Mouse (Mus musculus): ENCODE measurements around the gene Kif26a. TPM values are rescaled to one million over a fixed set of nuclear protein-coding genes. Genes with fewer than 3 reads are reported as not detected.
A peak's percentile ranks its signal among the peaks of the same experiment; 100 is the strongest.

Kif26a gene
- polyA plus RNA-seq, 1 experiment from 2014 or later: 4.4 TPM

DNA sequence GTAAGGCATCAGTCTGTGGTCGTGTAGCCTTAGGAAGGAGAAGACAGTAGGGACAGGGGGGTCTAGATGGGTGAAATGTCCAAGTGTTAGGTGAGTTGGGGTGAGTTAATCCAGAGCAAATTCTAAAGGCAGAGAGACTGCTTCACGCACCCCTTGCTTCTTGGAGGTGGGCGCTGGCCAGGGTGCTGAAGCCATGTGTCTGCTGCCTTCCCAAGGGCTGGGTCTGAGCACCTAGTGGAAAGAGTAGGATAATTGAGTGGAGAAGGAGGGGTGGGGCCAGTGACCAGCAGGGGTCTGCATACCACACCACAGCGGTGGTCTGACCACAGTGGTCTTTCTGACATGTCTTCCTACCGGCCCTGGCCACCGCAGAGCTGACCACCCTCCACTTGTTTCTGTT, 4.7 kb upstream of the Kif26a start:
- WGBS: 7% methylated on average over 6 of the region's 6 CpGs
- Histone ChIP-seq H3K36me3 (replicated peaks) (no peaks in the 10 kb centered on the region), H3K27me3 (ENCODE audit: poor library complexity, severe bottlenecking) (peaks cover 55% of the 10 kb centered on the region), H3K27ac (no peak overlapping the region), H3K4me1 (peaks cover 48% of the 10 kb centered on the region), H3K4me3 (no peak overlapping the region), H3K9me3 (no peaks in the 10 kb centered on the region)
- DNase-seq (ENCODE audit: extremely low spot score, low spot score): peak; percentile 53

DNA sequence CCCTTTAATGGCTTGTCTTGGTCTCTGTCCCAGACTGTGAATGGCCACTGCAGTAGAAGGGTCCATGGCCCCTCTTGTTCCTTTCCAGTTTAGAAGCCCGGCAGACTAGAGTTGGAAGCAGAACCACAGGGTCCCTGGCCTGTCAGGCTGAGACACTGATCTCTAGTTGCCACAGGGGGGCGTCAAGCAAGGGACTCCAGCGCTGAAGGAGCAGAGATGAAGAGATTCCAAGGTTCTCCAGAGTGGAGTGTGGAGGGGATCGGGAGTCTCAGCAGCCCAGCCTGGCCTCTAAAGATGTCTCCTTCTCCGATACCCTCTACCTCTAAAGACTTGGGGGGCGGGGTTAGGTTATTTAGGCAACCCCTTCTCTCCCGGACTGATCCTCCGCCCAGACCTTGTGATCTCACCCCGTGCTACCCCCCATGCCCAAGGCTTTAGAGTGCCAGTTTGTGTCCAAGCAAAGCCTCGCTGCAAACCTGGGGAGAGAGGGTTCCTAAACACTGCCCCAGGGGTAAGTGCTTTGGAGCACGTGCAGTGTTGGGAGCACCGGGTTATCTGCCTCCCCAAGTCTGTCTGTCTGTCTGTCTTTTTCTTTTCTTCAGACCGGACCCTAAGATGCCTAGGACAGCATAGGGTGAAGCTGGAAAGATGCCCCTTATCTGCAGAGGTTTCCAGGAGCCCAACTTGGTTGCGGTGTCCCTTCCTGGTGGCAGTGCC, 2.7 kb upstream of the Kif26a start:
- 2% methylated on average over 14 of the region's 14 CpGs for WGBS
- Histone ChIP-seq H3K36me3 (replicated peaks) (peaks cover 3% of the 10 kb centered on the region; the same call in 1 of the 2 replicates), H3K4me3 (peak overlapping the region; percentile 64), H3K9me3 (no peaks in the 10 kb centered on the region), H3K4me1 (peaks cover 68% of the 10 kb centered on the region), H3K27me3 (ENCODE audit: poor library complexity, severe bottlenecking) (peaks cover 75% of the 10 kb centered on the region), H3K27ac (0 out of 2 replicates have a peak overlapping the region, but pooled peaks have one; percentile 27)
- DNase-seq (ENCODE audit: extremely low spot score, low spot score): peak; percentile 51

DNA sequence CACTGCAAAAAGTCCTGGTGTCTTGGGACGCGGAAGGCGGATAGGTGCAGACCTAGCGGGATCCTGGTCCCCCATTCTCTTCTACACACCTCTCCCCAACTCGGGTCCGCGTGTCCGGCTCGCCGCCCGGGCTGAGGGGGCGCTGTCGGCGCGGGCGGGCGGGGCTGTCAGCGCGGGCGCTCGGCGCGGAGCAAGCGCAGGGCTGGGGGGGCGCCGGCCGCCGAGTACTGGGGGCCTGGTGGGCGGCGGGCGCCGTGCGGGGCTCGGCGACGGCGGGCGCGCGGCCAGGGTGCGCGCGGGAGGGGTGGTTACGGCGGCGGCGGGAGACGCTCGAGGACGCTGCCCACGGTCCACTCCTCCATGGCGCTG, 2.2 kb upstream of the Kif26a start:
- Histone ChIP-seq H3K4me3 (peak overlapping the region; percentile 64), H3K27ac (peak overlapping the region; percentile 83), H3K9me3 (no peaks in the 10 kb centered on the region), H3K4me1 (peaks cover 73% of the 10 kb centered on the region), H3K27me3 (ENCODE audit: poor library complexity, severe bottlenecking) (peaks cover 80% of the 10 kb centered on the region), H3K36me3 (replicated peaks) (peaks cover 3% of the 10 kb centered on the region; the same call in 1 of the 2 replicates)
- WGBS: 2% methylated on average over 41 of the region's 52 CpGs
- peak; percentile 34 for DNase-seq (ENCODE audit: extremely low spot score, low spot score)

DNA sequence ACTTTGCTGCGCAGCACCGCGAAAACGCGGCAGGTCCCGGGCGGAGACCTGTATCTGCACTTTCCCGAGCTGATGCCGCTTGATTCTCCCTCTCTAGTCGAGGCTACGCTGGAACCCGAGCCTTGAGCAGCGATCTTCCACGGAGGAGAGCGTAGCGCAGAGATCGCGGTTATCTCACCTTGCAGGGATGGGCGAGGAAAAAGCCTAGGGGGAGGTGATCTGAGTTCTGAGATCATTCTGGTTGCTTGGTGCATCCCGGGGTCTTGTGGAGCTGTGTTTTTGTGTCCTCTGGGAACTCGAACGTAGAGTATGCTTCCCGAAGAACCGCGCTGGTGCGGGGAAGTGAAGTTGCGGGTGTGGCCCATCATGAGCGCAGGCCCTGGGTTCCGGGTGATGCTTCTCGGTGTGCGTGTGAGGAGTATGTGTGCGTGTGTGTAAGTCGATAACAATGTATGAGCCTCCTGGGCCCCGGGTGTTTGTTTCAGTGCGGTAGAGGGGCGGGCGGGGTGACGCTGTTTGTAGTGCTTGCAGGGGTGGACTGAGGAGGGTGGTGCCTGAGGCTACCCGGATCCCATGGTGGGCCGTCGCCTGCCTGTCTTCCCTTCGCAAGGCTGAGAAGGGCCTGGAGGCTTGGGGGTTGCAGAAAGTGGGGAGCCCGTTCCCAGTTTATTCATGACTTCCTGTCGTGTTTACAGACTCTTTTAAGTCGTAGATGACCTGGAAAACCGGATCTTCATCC, 1.5 kb upstream of the Kif26a start:
- peak; percentile 40 for DNase-seq (ENCODE audit: extremely low spot score, low spot score)
- Histone ChIP-seq H3K9me3 (no peaks in the 10 kb centered on the region), H3K27ac (peak overlapping the region; percentile 83), H3K4me1 (peaks cover 81% of the 10 kb centered on the region), H3K36me3 (replicated peaks) (peaks cover 3% of the 10 kb centered on the region; the same call in 1 of the 2 replicates), H3K27me3 (ENCODE audit: poor library complexity, severe bottlenecking) (peaks cover 86% of the 10 kb centered on the region), H3K4me3 (peak overlapping the region; percentile 64)
- under 1% methylated on average over 46 of the region's 46 CpGs for WGBS

DNA sequence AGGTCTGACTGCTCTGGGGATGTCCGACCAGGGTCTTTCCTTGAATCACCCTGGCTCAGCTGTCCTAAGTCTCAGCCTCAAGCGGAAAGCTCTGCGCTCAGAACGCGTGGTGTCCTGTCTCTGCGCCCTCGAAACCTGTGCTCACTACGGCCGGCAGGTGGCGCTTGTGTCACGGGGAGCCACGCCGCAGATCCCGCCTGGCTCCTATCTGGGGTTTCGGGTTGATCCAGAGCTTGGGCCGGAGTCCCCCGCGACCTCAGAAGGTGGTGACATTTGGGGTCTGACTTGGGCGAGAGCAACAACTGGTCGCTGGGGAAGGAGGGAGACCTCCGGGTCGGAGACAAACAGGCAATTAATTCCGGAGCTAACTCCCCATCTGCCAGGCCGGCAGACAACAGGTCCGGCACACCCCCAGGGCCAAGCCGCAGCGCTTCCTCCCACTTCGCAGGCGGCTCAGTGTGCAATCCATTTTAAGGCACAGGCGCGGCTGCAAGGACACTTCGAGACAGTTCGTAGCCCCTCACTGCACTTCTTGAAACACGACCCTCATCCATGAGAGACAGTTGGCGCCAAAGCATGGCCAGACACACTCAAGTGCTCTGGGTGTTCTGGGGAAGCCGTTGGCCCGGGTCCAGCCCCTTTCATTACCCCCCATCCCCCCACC, 665 bp upstream of the Kif26a start:
- under 1% methylated on average over 37 of the region's 37 CpGs for WGBS
- Histone ChIP-seq H3K9me3 (no peaks in the 10 kb centered on the region), H3K4me1 (peaks cover 87% of the 10 kb centered on the region), H3K36me3 (replicated peaks) (peaks cover 11% of the 10 kb centered on the region), H3K27ac (peak overlapping the region; percentile 88), H3K27me3 (ENCODE audit: poor library complexity, severe bottlenecking) (peaks cover 88% of the 10 kb centered on the region), H3K4me3 (peak overlapping the region; percentile 64)
- DNase-seq (ENCODE audit: extremely low spot score, low spot score): peak; percentile 91

DNA sequence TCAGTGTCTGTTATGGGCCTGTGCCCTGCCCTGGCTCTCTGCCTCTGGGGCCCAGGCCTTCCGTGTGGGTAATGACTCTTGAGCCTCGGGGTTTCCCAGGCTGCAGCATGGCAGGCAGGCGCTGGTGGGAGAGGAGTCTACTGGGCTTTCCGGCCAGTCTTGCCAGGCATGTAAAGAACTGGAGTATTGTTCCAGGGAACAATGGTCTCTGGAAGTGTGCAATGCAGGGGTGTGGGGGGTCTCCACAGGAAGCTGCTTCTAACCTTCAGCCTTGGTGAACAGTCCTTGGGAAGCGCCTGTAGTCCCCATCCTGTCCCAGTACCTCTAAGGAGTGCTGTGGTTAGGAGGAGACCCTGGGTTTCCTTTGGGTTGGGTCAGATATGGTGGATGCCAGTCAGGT, 1.4 kb downstream of the Kif26a start:
- peaks cover 95% of the 10 kb centered on the region for H3K4me1 ChIP-seq
- whole genome bisulfite sequencing: 30% methylated on average over 5 of the region's 5 CpGs
- peaks cover 68% of the 10 kb centered on the region for H3K27me3 ChIP-seq (ENCODE audit: poor library complexity, severe bottlenecking)

DNA sequence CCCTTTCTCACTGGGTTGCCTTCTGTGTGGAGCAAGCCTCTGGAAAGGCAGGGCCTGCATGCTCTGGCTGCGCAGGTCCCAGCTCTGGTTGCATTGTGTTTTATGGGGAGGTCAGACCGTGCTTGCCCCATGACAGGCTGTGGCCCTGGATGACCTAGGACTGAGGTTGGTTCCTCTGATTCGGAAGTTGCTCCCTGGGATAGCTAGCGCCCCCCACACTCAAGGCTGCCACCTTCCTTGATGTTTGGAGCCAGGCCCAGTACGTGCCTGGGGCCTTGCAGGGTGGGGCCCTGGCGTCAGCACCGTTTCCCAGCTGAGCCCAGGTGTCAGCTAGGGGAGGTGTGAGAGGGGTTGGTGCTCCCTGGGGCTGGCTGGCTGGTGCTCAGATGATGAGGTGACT, 4.0 kb downstream of the Kif26a start:
- H3K9me3 ChIP-seq: no peaks in the 10 kb centered on the region
- 69% methylated on average over 7 of the region's 7 CpGs for WGBS
- peaks cover 49% of the 10 kb centered on the region for H3K27me3 ChIP-seq (ENCODE audit: poor library complexity, severe bottlenecking)
- peak overlapping the region; percentile 46 for H3K27ac ChIP-seq
- peaks cover 20% of the 10 kb centered on the region for H3K36me3 ChIP-seq (replicated peaks)
- no peak for DNase-seq (ENCODE audit: extremely low spot score, low spot score)
- H3K4me3 ChIP-seq: peak overlapping the region; percentile 7; the same call in 1 of the 2 replicates
- peaks cover 99% of the 10 kb centered on the region for H3K4me1 ChIP-seq

More for the DNA sequence above, 1.4 kb downstream of the Kif26a start:
- Histone ChIP-seq H3K4me3 (peak overlapping the region; percentile 64), H3K9me3 (no peaks in the 10 kb centered on the region), H3K36me3 (replicated peaks) (peaks cover 11% of the 10 kb centered on the region), H3K27ac (peak overlapping the region; percentile 88)
- DNase-seq (ENCODE audit: extremely low spot score, low spot score): no peak

DNA sequence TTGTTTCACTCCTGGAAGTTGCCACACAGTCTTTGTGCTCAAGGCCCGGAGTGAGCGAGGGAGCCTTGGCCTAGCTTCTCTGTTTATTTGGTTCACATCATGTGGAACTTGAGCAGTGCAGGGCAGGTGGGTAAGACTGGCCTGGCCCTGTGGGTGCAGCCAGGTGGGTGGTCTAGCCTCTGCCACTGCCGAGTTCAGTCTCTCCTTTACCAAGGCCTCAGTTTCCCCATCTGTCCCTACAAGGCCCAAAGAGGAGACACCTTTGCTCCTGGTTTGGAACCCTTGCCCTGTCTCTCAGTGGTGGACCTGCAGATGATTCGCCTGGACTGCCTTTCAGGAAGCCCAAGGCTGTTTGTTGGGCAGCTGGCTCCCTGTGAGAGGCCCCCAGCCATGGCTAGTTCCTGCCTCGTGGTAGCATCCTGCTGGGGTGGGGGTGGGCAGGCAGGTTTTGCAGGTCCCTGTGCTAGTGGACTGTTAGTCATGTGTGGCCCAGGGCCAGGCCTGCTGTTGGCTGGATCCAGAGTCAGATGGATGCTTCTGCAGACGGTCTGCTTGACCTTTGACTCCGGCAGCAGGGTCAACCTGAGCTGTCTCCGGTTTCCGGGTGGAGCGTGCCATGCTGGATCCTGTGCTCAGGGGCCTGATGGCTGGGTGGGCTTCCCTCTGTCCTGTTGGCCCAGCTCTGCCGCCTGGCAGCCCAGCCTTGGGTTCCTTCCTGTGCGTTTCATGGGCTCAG, 5.4 kb downstream of the Kif26a start:
- Histone ChIP-seq H3K4me1 (peaks cover 99% of the 10 kb centered on the region), H3K27ac (peak overlapping the region; percentile 79)

DNA sequence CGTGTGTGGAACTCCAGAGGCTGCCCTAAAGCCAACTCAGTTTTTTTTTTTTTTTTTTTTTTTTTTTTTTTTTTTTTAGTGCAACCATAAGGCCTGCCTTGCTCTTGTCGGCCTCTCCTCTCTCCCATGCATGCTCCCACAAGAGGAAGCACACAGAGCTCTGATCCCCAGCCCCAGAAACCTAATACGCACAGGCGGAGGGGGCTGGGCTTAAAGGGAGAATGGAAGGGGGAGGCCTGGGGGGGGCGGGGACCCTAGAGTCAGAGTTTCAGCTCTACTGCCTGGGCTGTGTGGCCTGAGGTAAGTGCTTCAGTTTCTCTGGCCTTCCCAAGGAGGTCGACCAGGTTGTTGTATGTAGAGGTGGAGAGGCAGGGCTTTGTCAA, 6.0 kb downstream of the Kif26a start:
- Histone ChIP-seq H3K9me3 (no peaks in the 10 kb centered on the region), H3K4me3 (no peak overlapping the region), H3K4me1 (peaks cover 99% of the 10 kb centered on the region), H3K36me3 (replicated peaks) (peaks cover 24% of the 10 kb centered on the region), H3K27me3 (ENCODE audit: poor library complexity, severe bottlenecking) (peaks cover 34% of the 10 kb centered on the region), H3K27ac (peak overlapping the region; percentile 79)
- 34% methylated on average over 6 of the region's 6 CpGs for WGBS
- no peak for DNase-seq (ENCODE audit: extremely low spot score, low spot score)

More for the DNA sequence above, 5.4 kb downstream of the Kif26a start:
- DNase-seq (ENCODE audit: extremely low spot score, low spot score): peak; percentile 39
- Histone ChIP-seq H3K36me3 (replicated peaks) (peaks cover 20% of the 10 kb centered on the region), H3K9me3 (no peaks in the 10 kb centered on the region), H3K4me3 (peak overlapping the region; percentile 4), H3K27me3 (ENCODE audit: poor library complexity, severe bottlenecking) (peaks cover 40% of the 10 kb centered on the region)
- WGBS: 45% methylated on average over 12 of the region's 12 CpGs

DNA sequence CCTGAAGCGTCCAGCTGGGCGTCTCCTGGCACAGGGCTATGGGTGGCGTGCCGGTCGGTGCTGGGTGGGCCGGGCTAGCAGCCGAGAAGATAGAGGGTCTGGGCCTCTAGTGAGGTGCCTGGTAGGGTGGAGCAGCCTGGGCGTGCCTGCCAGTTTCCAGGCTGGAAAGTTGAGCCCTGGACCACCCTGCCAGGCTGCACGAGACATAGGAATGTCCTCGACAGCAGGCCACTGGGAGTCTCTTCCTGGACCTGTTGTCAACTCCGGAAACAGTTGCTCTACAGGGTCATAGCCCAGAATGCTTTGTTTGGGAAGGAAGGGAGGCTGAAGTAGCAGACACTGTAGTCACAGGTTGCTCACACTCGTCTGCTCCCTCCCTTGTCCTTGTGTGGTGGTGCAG, 7.6 kb downstream of the Kif26a start:
- Histone ChIP-seq H3K27me3 (ENCODE audit: poor library complexity, severe bottlenecking) (peaks cover 23% of the 10 kb centered on the region), H3K27ac (peak overlapping the region; percentile 83), H3K36me3 (replicated peaks) (peaks cover 37% of the 10 kb centered on the region), H3K4me3 (no peak overlapping the region), H3K4me1 (peaks cover 95% of the 10 kb centered on the region), H3K9me3 (no peaks in the 10 kb centered on the region)
- no peak for DNase-seq (ENCODE audit: extremely low spot score, low spot score)
- WGBS: 80% methylated on average over 12 of the region's 12 CpGs

DNA sequence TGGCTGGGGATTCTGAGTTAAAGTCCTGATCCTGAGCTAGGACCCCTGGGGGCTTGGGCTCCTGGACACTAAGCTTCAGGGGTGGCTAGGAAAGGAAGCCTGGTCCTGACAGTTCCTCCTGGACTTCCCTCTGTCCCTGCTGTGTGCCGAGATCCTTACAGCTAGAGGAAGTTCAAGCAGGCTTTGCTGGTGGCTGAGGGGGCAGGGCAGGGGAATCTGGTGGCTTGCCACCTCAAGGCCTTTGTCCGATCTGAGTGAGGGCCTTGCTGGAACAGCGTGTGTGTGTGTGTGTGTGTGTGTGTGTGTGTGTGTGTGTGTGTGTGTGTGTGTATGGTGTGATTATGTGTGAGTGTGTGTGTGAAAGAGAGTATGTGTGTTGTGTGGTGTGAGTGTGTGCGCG, 8.5 kb downstream of the Kif26a start:
- DNase-seq (ENCODE audit: extremely low spot score, low spot score): no peak
- Histone ChIP-seq H3K4me3 (no peak overlapping the region), H3K27ac (peak overlapping the region; percentile 83), H3K27me3 (ENCODE audit: poor library complexity, severe bottlenecking) (0 out of 2 replicates have a peak, but pooled peaks cover 16% of the 10 kb centered on the region), H3K9me3 (no peaks in the 10 kb centered on the region), H3K4me1 (peaks cover 93% of the 10 kb centered on the region), H3K36me3 (replicated peaks) (peaks cover 45% of the 10 kb centered on the region)
- WGBS: 53% methylated on average over 5 of the region's 5 CpGs
